Mouse (Mus musculus): ENCODE data around the gene Erg28. TPM values are rescaled to one million over a fixed set of nuclear protein-coding genes. Genes with fewer than 3 reads are reported as not detected.

The Erg28 gene
- total and polyA plus RNA-seq, 3 experiments: 55.6 to 76.3 TPM; not detected in 1

GRCm38 (mm10) chr12:85869423-85869822 is 45.1 kb upstream of the Erg28 start (continued):
- no peak for TF ChIP-seq GATA1 (IDR thresholded peaks at IDR 0.05; ENCODE audit: low read depth, low read length)
- no peak for TF ChIP-seq MXI1 (IDR thresholded peaks at IDR 0.05; ENCODE audit: low read depth, low read length)
- TF ChIP-seq POLR2AphosphoS2 (IDR thresholded peaks at IDR 0.05; ENCODE audit: low read length): no peak

- H3K27ac ChIP-seq (ENCODE audit: control insufficient read depth, low read depth, low read length): no peak overlapping the region
- peak; percentile 40 for DNase-seq (ENCODE audit: low read depth, low spot score)
Measured at GRCm38 (mm10) chr12:85867125-85867524, 42.8 kb upstream of the Erg28 start.

GRCm38 (mm10) chr12:85866624-85867023 is 42.3 kb upstream of the Erg28 start:
- no peak for TF ChIP-seq BHLHE40 (IDR thresholded peaks at IDR 0.05; ENCODE audit: borderline replicate concordance, low read depth, low read length)
- TF ChIP-seq ZKSCAN1 (IDR thresholded peaks at IDR 0.05; ENCODE audit: low read depth, low read length): no peak
- no peak for TF ChIP-seq POLR2A (IDR thresholded peaks at IDR 0.05; ENCODE audit: control insufficient read depth in 1 of 2, insufficient read depth in 1 of 2, low read depth in 1 of 2, low read length in 2 of 2, poor library complexity in 1 of 2)
- TF ChIP-seq MXI1 (IDR thresholded peaks at IDR 0.05; ENCODE audit: low read depth, low read length): no peak
- no peak for TF ChIP-seq TBP (IDR thresholded peaks at IDR 0.05; ENCODE audit: low read depth, low read length)
- TF ChIP-seq TCF12 (IDR thresholded peaks at IDR 0.05; ENCODE audit: low read depth, low read length): no peak
- TF ChIP-seq TAL1 (IDR thresholded peaks at IDR 0.05; ENCODE audit: low read length): no peak
- no peak for TF ChIP-seq ZC3H11A (IDR thresholded peaks at IDR 0.05; ENCODE audit: low read depth, low read length)
- no peak for TF ChIP-seq MYB (IDR thresholded peaks at IDR 0.05; ENCODE audit: low read depth, low read length)
- TF ChIP-seq GATA1 (IDR thresholded peaks at IDR 0.05; ENCODE audit: low read depth, low read length): no peak
- TF ChIP-seq MYC (IDR thresholded peaks at IDR 0.05; ENCODE audit: low read depth, low read length): no peak
- TF ChIP-seq UBTF (IDR thresholded peaks at IDR 0.05; ENCODE audit: borderline replicate concordance, insufficient read depth, low read depth, low read length): no peak
- no peak for TF ChIP-seq NELFE (IDR thresholded peaks at IDR 0.05; ENCODE audit: low read depth, low read length)
- TF ChIP-seq CHD1 (IDR thresholded peaks at IDR 0.05; ENCODE audit: low read depth, low read length): no peak
- no peaks in the 10 kb centered on the region for H3K9me3 ChIP-seq (replicated peaks; ENCODE audit: insufficient read depth, low read length)
- no peaks in the 10 kb centered on the region; a peak in 1 of 4 replicates for H3K36me3 ChIP-seq (ENCODE audit: control insufficient read depth in 1 of 2, insufficient read depth in 2 of 2, low read length in 2 of 2)
- no peak overlapping the region for H3K4me3 ChIP-seq (ENCODE audit: control insufficient read depth in 1 of 2, insufficient read depth in 1 of 2, low read depth in 2 of 2, low read length in 2 of 2)
- no peaks in the 10 kb centered on the region for H3K4me1 ChIP-seq (ENCODE audit: control insufficient read depth in 1 of 2, insufficient read depth in 2 of 2, low read length in 2 of 2)
- H3K27ac ChIP-seq (ENCODE audit: control insufficient read depth, low read depth, low read length): no peak overlapping the region
- H3K9ac ChIP-seq (ENCODE audit: control insufficient read depth, low read depth, low read length, poor library complexity, severe bottlenecking): no peak overlapping the region
- no peaks in the 10 kb centered on the region for H3K27me3 ChIP-seq (ENCODE audit: control insufficient read depth in 1 of 2, insufficient read depth in 2 of 2, low read length in 2 of 2)
- H3K79me2 ChIP-seq (ENCODE audit: control insufficient read depth, insufficient read depth, low read length, poor library complexity): no peaks in the 10 kb centered on the region
- no peak for DNase-seq (ENCODE audit: low read depth, low spot score)

More at GRCm38 (mm10) chr12:85867125-85867524, 42.8 kb upstream of the Erg28 start:
- Histone ChIP-seq H3K4me3 (ENCODE audit: control insufficient read depth in 1 of 2, insufficient read depth in 1 of 2, low read depth in 2 of 2, low read length in 2 of 2) (no peak overlapping the region), H3K9ac (ENCODE audit: control insufficient read depth, low read depth, low read length, poor library complexity, severe bottlenecking) (no peak overlapping the region), H3K36me3 (ENCODE audit: control insufficient read depth in 1 of 2, insufficient read depth in 2 of 2, low read length in 2 of 2) (no peaks in the 10 kb centered on the region; a peak in 1 of 4 replicates), H3K9me3 (replicated peaks; ENCODE audit: insufficient read depth, low read length) (no peaks in the 10 kb centered on the region), H3K4me1 (ENCODE audit: control insufficient read depth in 1 of 2, insufficient read depth in 2 of 2, low read length in 2 of 2) (no peaks in the 10 kb centered on the region), H3K79me2 (ENCODE audit: control insufficient read depth, insufficient read depth, low read length, poor library complexity) (no peaks in the 10 kb centered on the region), H3K27me3 (ENCODE audit: control insufficient read depth in 1 of 2, insufficient read depth in 2 of 2, low read length in 2 of 2) (no peaks in the 10 kb centered on the region)
- TF ChIP-seq CTCF (IDR thresholded peaks at IDR 0.05 in 2 of 3, conservative IDR thresholded peaks at IDR 0.05 in 1 of 3; ENCODE audit: control insufficient read depth in 1 of 3, insufficient read depth in 1 of 3, low read depth in 2 of 3, low read length in 3 of 3, poor library complexity in 1 of 3, severe bottlenecking in 1 of 3) (peak in 2 of 3 experiments; percentile 16 to 43; a peak in 3 of 6 replicates), GATA1 (IDR thresholded peaks at IDR 0.05; ENCODE audit: low read depth, low read length) (no peak), CHD1 (IDR thresholded peaks at IDR 0.05; ENCODE audit: low read depth, low read length) (no peak), TCF12 (IDR thresholded peaks at IDR 0.05; ENCODE audit: low read depth, low read length) (no peak), RAD21 (IDR thresholded peaks at IDR 0.05; ENCODE audit: low read depth, low read length) (peak; percentile 9; the same call in 1 of the 2 replicates), SMC3 (IDR thresholded peaks at IDR 0.05; ENCODE audit: low read depth, low read length) (peak; percentile 43)

Data from MEL (cell line).